Mouse (Mus musculus): ENCODE measurements at regions not wholly inside any gene's neighbourhood (a gene's known extent, or its start where the extent isn't known, plus 50 kb on each side); places are given as distances from the start of the nearest gene placed in this dataset.
"Not testable (repeated sequence)": the region's sequence is repeated elsewhere in the genome, so short reads cannot be mapped to it uniquely, and the experiment has no call there.

DNA sequence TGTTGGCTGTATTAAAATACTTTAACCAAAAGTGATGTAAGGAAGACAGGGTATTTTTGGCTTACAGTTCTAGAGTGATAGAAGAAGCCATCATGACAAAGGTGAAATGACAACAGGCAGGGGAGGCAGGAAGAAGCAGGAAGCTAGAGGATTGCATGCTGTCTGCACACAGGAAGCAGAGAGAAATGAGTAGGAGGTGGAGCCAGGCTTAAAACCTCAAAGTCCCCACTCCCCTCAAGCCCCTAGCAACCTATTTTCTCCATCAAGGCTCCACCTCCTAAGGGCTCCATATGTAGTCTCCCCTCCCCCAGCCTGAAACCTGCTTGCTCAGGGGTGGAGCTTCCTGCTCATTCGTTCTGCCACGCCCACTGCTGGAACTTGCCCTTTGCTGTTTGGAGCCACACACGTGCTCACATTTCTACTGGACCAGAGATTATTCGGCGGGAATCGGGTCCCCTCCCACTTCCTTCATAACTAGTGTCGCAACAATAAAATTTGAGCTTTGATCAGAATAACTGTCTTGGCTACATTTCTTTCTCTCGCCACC is 91.9 kb downstream of the Rassf10 start:
- peaks cover 11% of the 10 kb centered on the region for H3K4me1 ChIP-seq
- H3K4me3 ChIP-seq; H3K36me3 ChIP-seq; H3K9ac ChIP-seq (replicated peaks); H3K27ac ChIP-seq (replicated peaks); H3K27me3 ChIP-seq; H3K9me3 ChIP-seq; H3K4me2 ChIP-seq (replicated peaks); ATAC-seq (replicated peaks): not testable (repeated sequence)
- 82% methylated on average over 8 of the region's 8 CpGs for WGBS

DNA sequence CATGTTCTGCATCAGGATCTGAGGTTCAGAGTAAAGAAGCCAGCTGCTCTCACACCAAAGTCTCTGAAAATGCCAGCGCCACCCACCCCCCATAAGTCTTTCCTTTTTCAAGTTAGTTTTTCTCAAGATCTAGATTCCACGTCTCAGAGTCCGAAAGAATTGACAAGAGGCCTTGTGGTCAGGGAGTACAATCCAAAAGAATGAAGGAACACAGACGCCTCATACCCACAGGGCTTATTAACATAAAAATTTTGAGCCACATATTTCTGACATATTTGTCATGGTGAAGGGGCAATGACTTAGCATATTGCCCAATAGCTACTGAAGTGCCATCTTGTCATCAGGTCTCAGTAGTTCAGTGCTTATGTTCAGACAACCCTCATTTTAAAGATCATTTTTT is 92.6 kb downstream of the Rassf10 start:
- WGBS = 91% methylated on average over 4 of the region's 4 CpGs
- H3K27me3 ChIP-seq = no peaks in the 10 kb centered on the region
- no peak overlapping the region for H3K9ac ChIP-seq (replicated peaks)
- H3K9me3 ChIP-seq = no peaks in the 10 kb centered on the region
- no peak overlapping the region for H3K4me2 ChIP-seq (replicated peaks)
- ATAC-seq (replicated peaks) = no peak
- no peak overlapping the region for H3K27ac ChIP-seq (replicated peaks)
- H3K4me1 ChIP-seq = peaks cover 11% of the 10 kb centered on the region
- no peak overlapping the region for H3K4me3 ChIP-seq
- H3K36me3 ChIP-seq = no peaks in the 10 kb centered on the region

DNA sequence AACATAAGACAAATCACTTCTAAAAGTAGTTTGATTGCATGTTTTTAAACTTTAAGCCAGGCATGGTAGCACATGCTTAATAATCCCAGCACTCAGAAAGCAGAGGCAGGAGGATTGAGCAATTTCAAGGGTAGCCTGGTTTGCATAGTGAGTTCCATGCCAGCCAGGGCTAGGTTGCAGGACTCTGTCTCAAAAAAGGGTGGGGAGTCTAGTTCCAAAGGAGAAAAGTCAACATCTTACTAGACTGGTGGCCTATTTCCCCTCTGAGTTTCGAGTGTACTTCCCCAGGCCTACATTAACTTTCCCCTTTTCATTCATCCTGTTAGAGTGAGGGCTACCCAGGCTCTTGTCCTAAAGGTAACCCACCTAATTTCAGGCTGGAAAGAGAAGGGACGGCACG is 93.8 kb downstream of the Rassf10 start:
- Histone ChIP-seq H3K4me1 (peaks cover 11% of the 10 kb centered on the region), H3K4me2 (replicated peaks) (no peak overlapping the region), H3K9ac (replicated peaks) (no peak overlapping the region), H3K27me3 (no peaks in the 10 kb centered on the region), H3K4me3 (no peak overlapping the region), H3K9me3 (no peaks in the 10 kb centered on the region), H3K36me3 (no peaks in the 10 kb centered on the region), H3K27ac (replicated peaks) (peak overlapping the region; percentile 35)
- 58% methylated on average over 3 of the region's 3 CpGs for WGBS
- ATAC-seq (replicated peaks) = no peak

DNA sequence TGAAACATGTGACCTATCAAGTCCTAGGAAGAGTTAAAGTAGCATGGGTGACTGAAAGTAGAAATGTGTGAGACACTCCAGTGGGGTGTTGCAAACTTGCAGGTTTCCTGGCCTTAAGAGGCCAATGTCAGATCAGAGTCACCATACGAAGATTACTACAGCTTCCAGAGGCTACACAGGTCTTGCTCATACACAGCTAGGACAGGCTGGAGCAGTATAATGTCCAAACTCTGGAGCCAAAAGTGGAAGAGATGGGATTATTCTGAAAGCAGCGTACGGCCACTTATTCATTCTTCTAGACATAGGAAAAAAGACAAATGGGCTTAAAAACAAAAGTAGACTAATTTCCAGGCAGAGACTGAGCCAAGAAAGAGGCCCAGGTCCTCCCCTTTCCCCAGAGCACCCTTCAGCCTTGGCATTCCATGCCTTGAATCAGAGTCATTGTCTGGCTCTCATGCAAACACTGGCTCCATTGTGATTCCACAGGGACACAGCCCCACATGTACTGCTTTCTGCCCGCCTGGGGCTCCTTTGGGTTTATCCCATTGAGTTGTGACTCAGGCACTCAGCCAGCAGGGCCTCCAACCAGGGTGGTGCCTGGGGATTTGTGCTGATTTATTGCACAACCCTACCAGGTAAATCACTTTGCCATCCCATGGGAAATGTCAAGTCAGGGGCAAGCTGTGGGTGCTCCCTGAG is 94.5 kb downstream of the Rassf10 start:
- Histone ChIP-seq H3K36me3 (no peaks in the 10 kb centered on the region), H3K4me2 (replicated peaks) (no peak overlapping the region), H3K4me1 (peaks cover 16% of the 10 kb centered on the region), H3K9me3 (no peaks in the 10 kb centered on the region), H3K9ac (replicated peaks) (no peak overlapping the region), H3K4me3 (no peak overlapping the region), H3K27me3 (no peaks in the 10 kb centered on the region), H3K27ac (replicated peaks) (peak overlapping the region; percentile 35)
- peak; percentile 86 for ATAC-seq (replicated peaks)
- 16% methylated on average over 4 of the region's 4 CpGs for WGBS

DNA sequence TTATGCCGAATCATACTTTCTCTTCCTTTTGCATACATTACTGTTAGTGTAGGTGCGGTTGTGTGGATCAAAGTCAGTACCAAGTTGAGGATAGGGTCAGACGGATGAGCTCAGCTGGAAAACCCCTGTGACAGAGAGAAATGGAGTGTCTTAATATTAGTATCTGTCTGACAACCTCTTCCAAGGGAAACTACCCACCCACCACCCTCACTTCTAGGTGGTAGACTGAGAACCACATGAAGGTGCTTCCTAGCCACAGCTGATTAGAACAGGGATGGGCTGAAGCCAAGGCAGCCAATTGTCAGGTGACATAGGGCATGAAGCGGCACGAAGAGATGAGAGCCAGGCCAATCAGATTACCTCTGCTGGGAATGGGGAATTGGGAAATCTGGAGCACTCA is 95.7 kb downstream of the Rassf10 start:
- peaks cover 19% of the 10 kb centered on the region for H3K4me1 ChIP-seq
- H3K4me2 ChIP-seq (replicated peaks) = no peak overlapping the region
- 95% methylated on average over 5 of the region's 5 CpGs for WGBS
- no peaks in the 10 kb centered on the region for H3K9me3 ChIP-seq
- H3K9ac ChIP-seq (replicated peaks) = no peak overlapping the region
- ATAC-seq (replicated peaks) = no peak
- no peaks in the 10 kb centered on the region for H3K27me3 ChIP-seq
- no peak overlapping the region for H3K27ac ChIP-seq (replicated peaks)
- H3K4me3 ChIP-seq = no peak overlapping the region
- no peaks in the 10 kb centered on the region for H3K36me3 ChIP-seq

DNA sequence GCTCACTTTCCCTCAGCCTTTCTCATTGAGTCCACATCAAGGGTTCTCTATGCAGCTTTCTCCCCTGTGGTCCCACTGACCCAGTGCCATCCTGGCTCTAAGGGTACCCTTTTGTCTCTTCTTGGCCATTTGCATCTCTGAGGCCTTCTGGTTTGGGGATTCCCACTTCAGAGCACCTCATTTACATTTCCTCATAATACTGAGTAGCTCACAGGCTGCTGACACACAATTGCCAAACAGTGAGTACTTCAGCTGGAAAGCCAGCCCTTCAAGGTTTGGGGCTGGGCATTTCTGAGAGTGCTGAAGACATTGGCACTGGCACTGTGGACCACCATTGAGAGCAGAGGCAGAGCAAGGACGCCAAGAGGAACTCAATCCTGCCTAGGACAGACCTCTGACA is 99.2 kb downstream of the Rassf10 start:
- H3K4me2 ChIP-seq (replicated peaks) = no peak overlapping the region
- H3K27me3 ChIP-seq = no peaks in the 10 kb centered on the region
- peaks cover 14% of the 10 kb centered on the region for H3K4me1 ChIP-seq
- no peak overlapping the region for H3K4me3 ChIP-seq
- H3K9ac ChIP-seq (replicated peaks) = no peak overlapping the region
- no peaks in the 10 kb centered on the region for H3K36me3 ChIP-seq
- peak; percentile 72 for ATAC-seq (replicated peaks)
- WGBS = 15% methylated on average over 1 of the region's 1 CpGs
- no peak overlapping the region for H3K27ac ChIP-seq (replicated peaks)
- H3K9me3 ChIP-seq = no peaks in the 10 kb centered on the region

DNA sequence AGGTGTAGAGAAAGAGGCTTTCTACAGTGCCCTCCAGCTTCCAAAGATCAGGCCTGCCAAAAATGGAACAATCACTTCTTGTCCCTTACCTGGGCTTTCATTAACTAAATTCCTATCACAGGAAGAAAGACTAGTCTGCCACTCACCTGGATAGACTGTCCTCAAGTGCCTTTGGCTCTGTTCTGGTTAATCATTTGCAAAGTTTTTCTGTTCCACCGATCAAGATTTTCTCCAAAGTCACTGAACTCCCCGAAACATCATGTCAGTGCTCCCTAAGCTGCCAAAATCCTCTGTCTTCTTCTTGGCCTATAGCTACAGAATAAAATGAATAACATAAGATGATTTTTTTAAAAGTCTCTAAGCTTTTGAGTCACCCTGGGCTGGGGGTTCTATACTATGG is 102.7 kb downstream of the Rassf10 start:
- no peaks in the 10 kb centered on the region for H3K36me3 ChIP-seq
- no peak overlapping the region for H3K4me2 ChIP-seq (replicated peaks)
- no peak overlapping the region for H3K27ac ChIP-seq (replicated peaks)
- ATAC-seq (replicated peaks) = no peak
- H3K27me3 ChIP-seq = no peaks in the 10 kb centered on the region
- no peaks in the 10 kb centered on the region for H3K9me3 ChIP-seq
- 93% methylated on average over 2 of the region's 2 CpGs for WGBS
- H3K4me3 ChIP-seq = no peak overlapping the region
- H3K4me1 ChIP-seq = peaks cover 7% of the 10 kb centered on the region
- no peak overlapping the region for H3K9ac ChIP-seq (replicated peaks)

DNA sequence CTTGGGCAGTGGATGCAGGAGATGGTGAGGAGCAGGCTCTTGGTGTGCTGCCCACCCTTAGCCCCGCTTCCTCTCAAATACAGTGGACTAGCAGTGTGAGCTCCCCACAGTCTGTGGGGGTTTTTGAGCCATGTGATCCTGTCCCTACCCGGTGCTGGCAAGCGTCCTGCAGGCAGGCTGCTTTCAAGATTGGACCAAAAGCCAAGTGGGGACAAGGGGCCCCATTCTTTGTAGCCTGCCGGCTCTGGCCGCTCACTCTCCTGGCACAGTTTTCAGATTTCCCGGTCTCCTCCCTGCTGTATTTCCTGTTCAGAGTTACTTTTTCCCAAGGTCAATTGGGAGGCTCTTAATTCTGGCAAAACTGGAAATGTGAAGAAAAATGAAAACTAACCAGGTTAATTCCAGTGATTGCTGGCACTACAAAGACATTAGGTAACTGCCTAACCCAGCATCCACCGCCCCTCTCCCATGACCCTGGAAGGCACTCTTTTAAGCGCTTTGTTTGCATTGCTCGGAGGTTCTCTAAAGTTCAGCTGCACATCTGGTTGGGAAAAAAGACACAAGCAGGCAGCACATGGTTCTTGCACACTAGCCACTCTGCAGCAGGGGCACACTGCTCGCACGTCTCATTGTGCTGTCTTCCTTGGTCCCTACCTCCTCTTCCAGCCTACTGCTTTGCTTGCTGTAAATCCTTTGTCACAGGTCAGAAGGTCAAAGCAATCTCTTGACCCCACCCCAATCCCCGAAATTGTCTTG is 105.6 kb downstream of the Rassf10 start:
- no peaks in the 10 kb centered on the region for H3K9me3 ChIP-seq
- 46% methylated on average over 12 of the region's 12 CpGs for WGBS
- H3K4me1 ChIP-seq = no peaks in the 10 kb centered on the region
- H3K4me3 ChIP-seq = no peak overlapping the region
- no peak overlapping the region for H3K9ac ChIP-seq (replicated peaks)
- no peak overlapping the region for H3K4me2 ChIP-seq (replicated peaks)
- no peaks in the 10 kb centered on the region for H3K27me3 ChIP-seq
- H3K36me3 ChIP-seq = no peaks in the 10 kb centered on the region
- no peak overlapping the region for H3K27ac ChIP-seq (replicated peaks)
- no peak for ATAC-seq (replicated peaks)

DNA sequence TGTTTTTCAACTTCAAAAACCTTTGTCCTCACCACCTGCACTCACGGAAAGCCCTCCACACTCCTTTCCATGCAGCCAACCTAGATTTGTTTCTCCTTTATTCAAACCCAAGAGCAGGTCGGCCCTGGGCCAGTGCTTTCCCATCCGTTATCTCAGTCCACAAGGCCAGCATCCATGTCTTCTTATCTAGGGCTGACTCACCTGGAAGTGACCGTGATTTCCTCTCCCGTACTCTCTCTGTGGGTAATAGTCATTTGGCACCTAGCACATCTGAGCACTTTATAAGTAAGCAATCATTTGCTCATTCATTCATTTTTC is 106.2 kb downstream of the Rassf10 start:
- H3K4me1 ChIP-seq = no peaks in the 10 kb centered on the region
- H3K4me3 ChIP-seq = no peak overlapping the region
- H3K27ac ChIP-seq (replicated peaks) = no peak overlapping the region
- no peak overlapping the region for H3K4me2 ChIP-seq (replicated peaks)
- no peak overlapping the region for H3K9ac ChIP-seq (replicated peaks)
- ATAC-seq (replicated peaks) = no peak
- no peaks in the 10 kb centered on the region for H3K36me3 ChIP-seq
- no peaks in the 10 kb centered on the region for H3K27me3 ChIP-seq
- WGBS = 73% methylated on average over 5 of the region's 5 CpGs
- no peaks in the 10 kb centered on the region for H3K9me3 ChIP-seq

DNA sequence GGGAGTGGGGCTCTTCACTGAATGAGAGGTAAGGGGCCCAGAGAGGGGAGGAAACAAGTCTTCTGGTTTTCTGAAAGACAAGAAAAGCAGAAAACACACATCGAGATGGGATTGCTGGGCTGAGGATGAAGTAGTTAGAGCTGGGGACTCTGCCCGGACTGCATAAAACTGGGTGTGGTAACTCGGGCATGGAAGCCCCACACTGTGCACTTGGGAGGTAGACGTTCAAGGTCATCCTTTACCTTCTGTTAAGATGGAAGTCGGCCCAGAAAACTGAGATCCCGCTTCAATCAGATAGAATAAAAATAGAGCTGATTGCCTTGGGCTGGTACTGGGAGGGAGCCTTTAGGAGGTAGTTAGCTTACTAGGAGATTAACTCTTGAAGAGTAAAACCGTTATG is 107.2 kb downstream of the Rassf10 start:
- WGBS = 76% methylated on average over 7 of the region's 7 CpGs

DNA sequence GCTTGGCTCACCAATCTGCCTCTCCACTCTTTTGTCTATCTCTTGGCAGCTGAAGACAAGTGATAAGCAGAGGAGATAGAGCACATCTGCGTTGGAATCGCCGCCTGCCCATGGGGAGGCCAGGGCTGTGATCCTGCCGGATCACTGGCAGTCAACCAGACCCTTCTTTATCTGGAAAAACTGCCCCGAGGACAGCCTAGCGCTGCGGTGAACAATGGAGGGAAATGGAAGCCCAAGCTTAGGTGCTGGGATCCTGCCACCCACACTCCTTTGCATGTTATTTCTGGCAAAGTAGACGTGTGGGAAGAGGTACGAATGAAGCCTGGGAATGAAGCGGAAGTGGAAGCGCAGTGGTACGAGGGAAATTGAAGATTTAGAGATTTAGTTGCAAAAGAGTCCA is 112.8 kb downstream of the Rassf10 start:
- Histone ChIP-seq H3K9me3 (no peaks in the 10 kb centered on the region), H3K4me3 (no peak overlapping the region), H3K4me1 (no peaks in the 10 kb centered on the region), H3K27me3 (no peaks in the 10 kb centered on the region), H3K36me3 (no peaks in the 10 kb centered on the region), H3K27ac (replicated peaks) (no peak overlapping the region), H3K4me2 (replicated peaks) (no peak overlapping the region), H3K9ac (replicated peaks) (no peak overlapping the region)
- 75% methylated on average over 12 of the region's 12 CpGs for WGBS
- no peak for ATAC-seq (replicated peaks)

More for the DNA sequence above, 107.2 kb downstream of the Rassf10 start:
- Histone ChIP-seq H3K36me3 (no peaks in the 10 kb centered on the region), H3K4me2 (replicated peaks) (no peak overlapping the region), H3K9ac (replicated peaks) (no peak overlapping the region), H3K4me3 (no peak overlapping the region), H3K4me1 (no peaks in the 10 kb centered on the region), H3K27me3 (no peaks in the 10 kb centered on the region), H3K9me3 (no peaks in the 10 kb centered on the region), H3K27ac (replicated peaks) (no peak overlapping the region)
- ATAC-seq (replicated peaks) = no peak

DNA sequence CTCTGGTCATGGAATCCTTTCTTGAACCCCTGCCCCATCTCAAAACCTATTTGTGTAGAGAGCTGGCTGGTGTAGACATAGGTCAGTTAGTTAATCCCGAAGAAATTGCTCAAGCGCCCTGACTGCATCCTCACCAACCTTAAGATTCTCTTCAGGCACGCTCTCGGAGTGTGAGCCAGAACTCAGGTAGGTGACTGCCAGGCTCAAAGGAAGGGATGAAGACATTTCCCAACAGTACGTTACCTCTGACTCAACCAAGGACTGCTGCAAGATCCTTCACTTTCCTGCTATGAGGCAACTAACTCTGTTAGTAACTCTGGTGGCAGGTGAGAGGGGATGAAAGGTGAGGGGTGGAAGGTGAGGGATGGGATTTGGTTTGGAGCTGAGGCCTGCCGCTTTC is 114.5 kb downstream of the Rassf10 start:
- no peak overlapping the region for H3K4me3 ChIP-seq
- H3K27me3 ChIP-seq = no peaks in the 10 kb centered on the region
- H3K9me3 ChIP-seq = no peaks in the 10 kb centered on the region
- ATAC-seq (replicated peaks) = no peak
- H3K4me2 ChIP-seq (replicated peaks) = no peak overlapping the region
- no peaks in the 10 kb centered on the region for H3K4me1 ChIP-seq
- no peak overlapping the region for H3K27ac ChIP-seq (replicated peaks)
- H3K9ac ChIP-seq (replicated peaks) = no peak overlapping the region
- WGBS = 96% methylated on average over 6 of the region's 6 CpGs
- no peaks in the 10 kb centered on the region for H3K36me3 ChIP-seq

All from forebrain, embryonic 15.5 days (tissue).